Mouse (Mus musculus): ENCODE data around the gene Pam.
"Not testable (repeated sequence)": the region's sequence is repeated elsewhere in the genome, so short reads cannot be mapped to it uniquely, and the experiment has no call there.

Gene Pam

DNA sequence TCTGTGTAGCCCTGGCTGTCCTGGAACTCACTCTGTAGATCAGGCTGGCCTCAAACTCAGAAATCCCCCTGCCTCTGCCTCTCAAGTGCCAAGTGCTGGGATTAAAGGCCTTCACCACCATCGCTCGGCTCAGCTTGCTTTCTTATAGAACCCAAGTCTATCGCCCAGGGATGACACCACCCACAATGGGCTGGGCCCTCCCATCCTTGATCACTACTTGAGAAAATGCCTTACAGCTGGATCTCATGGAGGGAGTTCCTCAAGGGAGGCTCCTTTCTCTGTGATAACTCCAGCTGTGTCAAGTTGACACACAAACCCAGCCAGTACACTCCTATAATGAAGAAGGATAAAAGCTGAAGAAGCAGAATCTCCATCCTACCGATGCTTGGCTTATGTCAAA lies 329.7 kb downstream of the Pam start:
- DNase-seq (ENCODE audit: low spot score): not testable (repeated sequence)

GRCm38 (mm10) chr1:97761477-97761876 lies 334.0 kb downstream of the Pam start:
- no peak for DNase-seq (ENCODE audit: low spot score)

- no peak for DNase-seq (ENCODE audit: low spot score)
These were observed 334.8 kb downstream of the Pam start for GRCm38 (mm10) chr1:97760598-97760997.

DNA sequence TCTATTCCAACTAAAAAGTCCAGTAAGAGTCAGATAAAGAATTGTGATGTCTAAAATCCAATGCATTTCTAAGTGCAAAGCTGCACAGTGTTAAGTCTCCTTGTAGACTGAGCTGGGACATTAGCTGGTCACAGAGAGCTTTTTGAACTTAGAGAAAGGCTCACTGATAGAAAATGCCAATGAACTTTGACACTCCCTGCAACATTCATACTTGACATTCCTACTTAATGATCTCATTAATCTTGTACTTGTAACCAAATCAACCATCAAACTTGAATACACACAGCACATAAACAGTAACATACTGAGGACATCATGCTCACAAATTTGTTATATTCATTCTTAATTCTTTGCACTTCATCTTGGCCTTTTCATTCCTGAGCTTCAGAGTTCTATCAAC lies 335.6 kb downstream of the Pam start:
- no peak for DNase-seq (ENCODE audit: low spot score)

GRCm38 (mm10) chr1:97754392-97754791 lies 341.1 kb downstream of the Pam start:
- DNase-seq (ENCODE audit: low spot score): no peak

DNA sequence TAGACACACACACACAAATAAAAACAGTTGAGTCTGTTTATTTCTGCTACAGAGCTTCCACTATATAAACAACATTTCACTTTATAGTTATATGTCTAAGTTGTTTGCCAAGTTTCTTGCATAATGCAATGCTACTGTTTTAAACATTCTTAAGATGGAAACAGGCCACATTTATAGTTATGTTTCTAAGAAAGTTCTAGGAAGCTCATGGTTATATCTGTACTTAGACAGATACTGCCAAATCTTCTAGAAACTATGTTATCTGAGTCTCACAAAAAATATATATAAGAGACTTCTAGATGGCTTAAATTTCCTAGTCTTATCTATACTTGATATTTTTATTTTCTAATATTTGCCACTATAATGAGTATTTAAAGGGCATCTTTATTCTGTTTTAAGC lies 342.2 kb downstream of the Pam start:
- no peak for DNase-seq (ENCODE audit: low spot score)

DNA sequence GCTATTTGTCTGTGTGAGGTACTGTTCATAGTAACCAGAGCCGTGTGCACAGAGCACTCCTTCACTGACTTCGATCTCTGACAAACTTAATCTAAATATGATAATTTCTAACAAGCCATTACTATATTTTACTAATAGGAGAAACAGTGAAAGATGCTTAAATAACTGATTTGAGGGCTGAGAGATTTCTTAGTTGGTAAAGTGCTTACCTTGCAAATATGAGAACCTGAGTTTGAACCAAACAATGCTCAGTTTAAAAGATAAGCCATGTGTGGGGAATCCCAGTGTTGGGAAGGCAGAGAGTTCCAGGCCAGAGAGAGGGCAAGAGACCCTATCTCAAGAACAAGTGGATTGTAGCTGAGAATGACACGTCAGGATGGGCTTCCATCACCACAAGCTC lies 347.3 kb downstream of the Pam start:
- DNase-seq (ENCODE audit: low spot score): no peak

- no peak for DNase-seq (ENCODE audit: low spot score)
These were observed 349.2 kb downstream of the Pam start for GRCm38 (mm10) chr1:97746261-97746660.

DNA sequence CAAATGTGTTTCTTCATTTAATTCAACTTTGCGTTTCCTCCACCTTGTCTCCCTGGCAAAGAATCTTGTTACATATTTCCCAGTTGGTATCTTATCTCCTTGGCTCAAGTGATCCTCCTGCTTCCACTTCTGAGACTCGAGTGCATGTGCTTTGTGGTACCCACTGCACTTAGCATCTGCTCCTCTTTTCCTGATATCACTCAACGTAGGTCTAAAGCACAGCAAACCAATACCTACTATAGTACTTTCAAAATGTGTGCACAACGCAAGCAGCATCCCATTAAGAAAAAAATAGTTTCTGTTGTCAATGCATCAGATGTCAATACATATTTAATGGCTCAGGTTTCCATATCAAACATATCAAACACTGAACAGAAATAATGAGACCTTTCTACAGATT lies 349.7 kb downstream of the Pam start:
- DNase-seq (ENCODE audit: low spot score): no peak
